Mouse (Mus musculus) kidney, embryonic 16.5 days (tissue): ENCODE measurements at regions not wholly inside any gene's neighbourhood (a gene's known extent, or its start where the extent isn't known, plus 50 kb on each side); places are given as distances from the start of the nearest gene placed in this dataset.

Experiments
- ATAC-seq: fragments of 200-750 bp; cut with Nextera tagmentation; 2 replicates; pipeline ENCODE4 v1.8.0; 2017; ENCODE audit warnings: moderate TSS enrichment; ENCODE audit not compliant: low FRiP score, low TSS enrichment
- H3K27ac ChIP-seq: fragments of 300-500 bp; sonication (generic); 2 replicates; pipeline ENCODE4 v1.5.1; 2014; ENCODE audit warnings: low read length
- H3K27me3 ChIP-seq: fragments of 300-500 bp; sonication (generic); 2 replicates; pipeline ENCODE4 v1.6.1; 2014; ENCODE audit warnings: low read length, control low read depth, mixed read lengths; ENCODE audit not compliant: insufficient read depth
- H3K36me3 ChIP-seq: fragments of 300-500 bp; sonication (generic); 2 replicates; pipeline ENCODE4 v1.6.1; 2014; ENCODE audit warnings: low read length, control low read depth, mixed read lengths; ENCODE audit not compliant: insufficient read depth
- H3K4me1 ChIP-seq: fragments of 300-500 bp; sonication (generic); 2 replicates; pipeline ENCODE4 v1.6.1; 2014; ENCODE audit warnings: low read length, control low read depth, mixed read lengths; ENCODE audit not compliant: insufficient read depth
- H3K4me2 ChIP-seq: fragments of 300-500 bp; sonication (generic); replicated peaks from 2 replicates; pipeline ENCODE4 v1.6.1; 2014; ENCODE audit warnings: low read depth, low read length
- H3K4me3 ChIP-seq: fragments of 300-500 bp; sonication (generic); 2 replicates; pipeline ENCODE4 v1.5.1; 2014; ENCODE audit warnings: mild to moderate bottlenecking, low read length
- H3K9ac ChIP-seq: fragments of 300-500 bp; sonication (generic); replicated peaks from 2 replicates; pipeline ENCODE4 v1.6.1; 2014; ENCODE audit warnings: low read length
- H3K9me3 ChIP-seq: fragments of 300-500 bp; sonication (generic); 2 replicates; pipeline ENCODE4 v1.6.1; 2016; ENCODE audit warnings: low read length, control low read depth
- WGBS: fragments of 180-500 bp; shearing (Covaris S2); extraction: QIAGEN DNeasy Blood & Tissue Kit; methylation state at CpG from one replicate; pipeline ENCODE4 v1.1.7; 2014; 5-methylcytosine and 5-hydroxymethylcytosine counted together

GRCm38 (mm10) chr17:49243419-49243818, 184.7 kb upstream of the Mocs1 start:
- H3K4me1 ChIP-seq: peaks cover 4% of the 10 kb centered on the region; the same call in 1 of the 2 replicates
- no peak overlapping the region for H3K4me2 ChIP-seq
- no peaks in the 10 kb centered on the region for H3K36me3 ChIP-seq
- no peaks in the 10 kb centered on the region for H3K27me3 ChIP-seq
- WGBS: 61% methylated on average over 2 of the region's 2 CpGs
- H3K27ac ChIP-seq: peak overlapping the region; percentile 28; the same call in 1 of the 2 replicates
- H3K9ac ChIP-seq: no peak overlapping the region
- H3K9me3 ChIP-seq: no peaks in the 10 kb centered on the region
- H3K4me3 ChIP-seq: no peak overlapping the region
- 0 out of 2 replicates have a peak, but pooled peaks have one; percentile 42 for ATAC-seq

GRCm38 (mm10) chr17:49245013-49245412, 183.1 kb upstream of the Mocs1 start:
- Histone ChIP-seq H3K4me2 (no peak overlapping the region), H3K27me3 (no peaks in the 10 kb centered on the region), H3K9ac (no peak overlapping the region), H3K4me3 (no peak overlapping the region), H3K27ac (no peak overlapping the region), H3K4me1 (peaks cover 4% of the 10 kb centered on the region; the same call in 1 of the 2 replicates), H3K36me3 (no peaks in the 10 kb centered on the region), H3K9me3 (no peaks in the 10 kb centered on the region)
- 68% methylated on average over 2 of the region's 2 CpGs for WGBS
- no peak for ATAC-seq

GRCm38 (mm10) chr17:49247215-49247614, 180.9 kb upstream of the Mocs1 start:
- Histone ChIP-seq H3K9ac (no peak overlapping the region), H3K27ac (no peak overlapping the region), H3K4me2 (no peak overlapping the region), H3K27me3 (no peaks in the 10 kb centered on the region), H3K36me3 (no peaks in the 10 kb centered on the region), H3K4me1 (peaks cover 4% of the 10 kb centered on the region; the same call in 1 of the 2 replicates), H3K9me3 (no peaks in the 10 kb centered on the region), H3K4me3 (no peak overlapping the region)
- ATAC-seq: no peak
- 33% methylated on average over 17 of the region's 17 CpGs for WGBS

- H3K27me3 ChIP-seq: no peaks in the 10 kb centered on the region
- ATAC-seq: no peak
- peaks cover 12% of the 10 kb centered on the region; the same call in 1 of the 2 replicates for H3K4me1 ChIP-seq
- WGBS: 56% methylated on average over 8 of the region's 8 CpGs
- no peak overlapping the region for H3K9ac ChIP-seq
- no peak overlapping the region for H3K4me3 ChIP-seq
- no peak overlapping the region for H3K4me2 ChIP-seq
- H3K27ac ChIP-seq: no peak overlapping the region
- H3K9me3 ChIP-seq: no peaks in the 10 kb centered on the region
- no peaks in the 10 kb centered on the region for H3K36me3 ChIP-seq
Observed at GRCm38 (mm10) chr17:49250726-49251537, 177.2 kb upstream of the Mocs1 start.

- 39% methylated on average over 3 of the region's 3 CpGs for WGBS
Observed at GRCm38 (mm10) chr17:49252271-49252670, 175.9 kb upstream of the Mocs1 start.

GRCm38 (mm10) chr17:49258496-49258895, 169.7 kb upstream of the Mocs1 start:
- H3K27ac ChIP-seq: no peak overlapping the region
- H3K4me2 ChIP-seq: no peak overlapping the region

More at GRCm38 (mm10) chr17:49252271-49252670, 175.9 kb upstream of the Mocs1 start:
- ATAC-seq: no peak
- H3K27me3 ChIP-seq: no peaks in the 10 kb centered on the region
- no peak overlapping the region for H3K4me3 ChIP-seq
- no peaks in the 10 kb centered on the region for H3K9me3 ChIP-seq
- H3K4me2 ChIP-seq: no peak overlapping the region
- H3K27ac ChIP-seq: no peak overlapping the region
- no peaks in the 10 kb centered on the region for H3K36me3 ChIP-seq
- no peak overlapping the region for H3K9ac ChIP-seq
- H3K4me1 ChIP-seq: peaks cover 8% of the 10 kb centered on the region; the same call in 1 of the 2 replicates

GRCm38 (mm10) chr17:49262394-49262793, 165.8 kb upstream of the Mocs1 start:
- no peaks in the 10 kb centered on the region for H3K4me1 ChIP-seq
- no peak overlapping the region for H3K4me3 ChIP-seq
- no peak for ATAC-seq
- H3K4me2 ChIP-seq: no peak overlapping the region
- 21% methylated on average over 4 of the region's 4 CpGs for WGBS
- peaks cover 3% of the 10 kb centered on the region; the same call in 1 of the 2 replicates for H3K9me3 ChIP-seq
- no peak overlapping the region for H3K27ac ChIP-seq
- no peak overlapping the region for H3K9ac ChIP-seq
- no peaks in the 10 kb centered on the region for H3K36me3 ChIP-seq
- no peaks in the 10 kb centered on the region for H3K27me3 ChIP-seq

More at GRCm38 (mm10) chr17:49258496-49258895, 169.7 kb upstream of the Mocs1 start:
- H3K4me3 ChIP-seq: no peak overlapping the region
- no peaks in the 10 kb centered on the region for H3K27me3 ChIP-seq
- H3K4me1 ChIP-seq: peaks cover 8% of the 10 kb centered on the region; the same call in 1 of the 2 replicates
- H3K9ac ChIP-seq: no peak overlapping the region
- H3K36me3 ChIP-seq: no peaks in the 10 kb centered on the region
- no peaks in the 10 kb centered on the region for H3K9me3 ChIP-seq
- no peak for ATAC-seq

GRCm38 (mm10) chr17:49266343-49266742, 161.8 kb upstream of the Mocs1 start:
- H3K27ac ChIP-seq: no peak overlapping the region
- no peak overlapping the region for H3K4me3 ChIP-seq
- no peak overlapping the region for H3K4me2 ChIP-seq
- no peaks in the 10 kb centered on the region for H3K36me3 ChIP-seq
- peaks cover 3% of the 10 kb centered on the region; the same call in 1 of the 2 replicates for H3K9me3 ChIP-seq
- ATAC-seq: no peak
- no peak overlapping the region for H3K9ac ChIP-seq
- H3K4me1 ChIP-seq: no peaks in the 10 kb centered on the region
- H3K27me3 ChIP-seq: no peaks in the 10 kb centered on the region
- WGBS: 81% methylated on average over 4 of the region's 4 CpGs

GRCm38 (mm10) chr17:49269943-49270342, 158.2 kb upstream of the Mocs1 start:
- Histone ChIP-seq H3K4me2 (no peak overlapping the region), H3K9ac (no peak overlapping the region), H3K36me3 (no peaks in the 10 kb centered on the region), H3K9me3 (peaks cover 3% of the 10 kb centered on the region; the same call in 1 of the 2 replicates), H3K4me3 (no peak overlapping the region), H3K27me3 (no peaks in the 10 kb centered on the region), H3K4me1 (peaks cover 9% of the 10 kb centered on the region), H3K27ac (no peak overlapping the region)
- no peak for ATAC-seq
- 59% methylated on average over 7 of the region's 7 CpGs for WGBS
